Mouse (Mus musculus): Measurements from ENCODE around the gene Mab21l2. TPM values are rescaled to one million over a fixed set of nuclear protein-coding genes. Genes with fewer than 3 reads are reported as not detected.

The Mab21l2 gene
- total RNA-seq, 2 experiments from 2014 or later = not detected

DNA sequence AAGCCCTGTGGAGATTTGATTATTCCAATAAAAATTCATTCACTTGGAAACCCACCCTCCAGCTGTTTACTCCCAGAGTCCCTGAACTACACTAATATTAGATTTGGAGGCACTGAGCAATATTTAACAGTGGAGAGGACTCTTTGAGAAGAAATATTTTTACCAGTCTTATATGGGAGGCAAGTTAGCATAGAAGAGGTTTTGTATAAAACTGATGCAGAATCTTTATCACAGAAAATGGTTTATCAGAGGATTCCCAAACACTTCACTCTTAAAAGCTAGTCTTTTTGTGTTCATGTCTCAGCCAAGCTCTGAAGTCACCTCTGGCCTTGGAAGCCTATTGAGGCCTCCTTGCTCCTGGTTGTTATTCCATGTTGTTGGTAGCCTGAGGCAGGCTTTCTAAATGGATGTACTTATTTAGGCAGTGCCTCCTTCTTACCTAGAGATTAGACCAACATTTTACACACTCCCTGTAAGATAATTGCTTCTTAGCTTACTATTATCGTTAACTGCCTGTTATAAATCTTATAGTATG is 6.5 kb downstream of the Mab21l2 start:
- no peak for ATAC-seq (replicated peaks; ENCODE audit: low FRiP score, low TSS enrichment, poor library complexity, severe bottlenecking)

DNA sequence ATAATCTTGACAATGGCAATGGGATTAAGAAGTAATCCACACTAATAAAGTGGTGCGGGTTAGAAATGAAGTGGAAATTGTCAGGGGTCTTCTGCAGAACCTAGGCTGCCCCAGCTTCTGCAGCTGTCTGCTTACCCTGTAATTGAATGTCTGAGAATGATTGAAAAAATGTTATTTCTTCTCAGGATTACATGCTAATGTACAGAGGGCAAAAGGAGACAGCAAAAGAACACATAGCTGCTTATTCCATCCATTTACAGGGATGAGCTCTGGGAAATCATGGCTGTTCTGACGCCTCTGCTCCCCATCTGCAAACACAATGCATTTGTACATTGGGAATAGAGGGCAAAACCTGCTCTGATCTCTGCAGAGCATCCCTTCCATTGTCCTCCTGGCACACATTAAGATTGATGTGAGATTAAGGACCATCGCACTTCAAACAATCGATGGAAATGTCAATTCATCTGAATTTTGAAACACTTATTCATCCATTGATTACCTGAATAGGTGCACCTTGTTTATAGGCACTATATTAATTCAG is 7.3 kb downstream of the Mab21l2 start:
- ATAC-seq (replicated peaks; ENCODE audit: low FRiP score, low TSS enrichment, poor library complexity, severe bottlenecking) = no peak

- no peak for ATAC-seq (replicated peaks; ENCODE audit: low FRiP score, low TSS enrichment, poor library complexity, severe bottlenecking)
These were observed 8.8 kb downstream of the Mab21l2 start for GRCm38 (mm10) chr3:86539555-86540168.

DNA sequence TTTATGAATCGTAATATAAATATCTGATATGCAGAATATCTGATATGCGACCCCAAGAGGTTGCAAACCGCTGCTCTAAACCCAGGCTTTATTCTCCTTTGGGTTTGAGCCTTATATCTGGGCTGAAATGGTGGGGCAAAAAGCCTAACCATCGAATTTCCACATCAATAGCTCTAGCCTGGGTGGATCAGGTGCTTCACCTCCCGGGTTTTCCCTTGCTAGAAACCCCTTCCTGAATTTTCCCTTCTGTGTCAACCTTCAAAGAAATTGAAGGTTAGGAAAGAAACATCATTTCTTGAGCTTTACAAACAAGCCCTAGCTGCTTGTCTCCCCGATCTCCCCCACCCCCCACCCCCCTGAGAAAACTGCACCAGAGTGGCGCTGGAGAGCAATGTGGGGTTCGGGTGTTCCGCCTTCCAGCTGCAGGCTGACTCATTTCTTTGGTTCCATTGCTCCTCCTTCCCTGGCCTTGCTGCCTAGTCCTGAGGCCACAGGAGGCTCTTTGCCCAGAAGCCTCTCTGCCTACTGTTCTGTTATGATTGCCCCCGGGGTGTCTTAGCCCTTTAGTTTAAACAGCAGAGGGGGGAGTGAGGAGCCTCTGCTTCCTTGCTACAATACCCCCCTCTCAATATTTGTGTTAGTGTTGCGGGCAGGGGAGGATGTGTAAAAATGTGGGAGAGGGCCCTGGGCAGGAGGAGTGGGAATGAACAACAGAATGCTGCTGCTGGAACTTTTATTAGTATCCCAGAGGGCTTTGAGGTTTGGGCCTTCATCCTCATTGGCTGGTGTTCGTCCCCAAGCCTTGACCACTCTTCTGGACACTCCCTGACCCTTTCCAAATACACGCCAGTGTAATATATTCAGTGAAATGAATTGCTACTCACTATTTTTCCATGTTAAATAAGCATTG is 9.5 kb downstream of the Mab21l2 start:
- no peak for ATAC-seq (replicated peaks; ENCODE audit: low FRiP score, low TSS enrichment, poor library complexity, severe bottlenecking)

DNA sequence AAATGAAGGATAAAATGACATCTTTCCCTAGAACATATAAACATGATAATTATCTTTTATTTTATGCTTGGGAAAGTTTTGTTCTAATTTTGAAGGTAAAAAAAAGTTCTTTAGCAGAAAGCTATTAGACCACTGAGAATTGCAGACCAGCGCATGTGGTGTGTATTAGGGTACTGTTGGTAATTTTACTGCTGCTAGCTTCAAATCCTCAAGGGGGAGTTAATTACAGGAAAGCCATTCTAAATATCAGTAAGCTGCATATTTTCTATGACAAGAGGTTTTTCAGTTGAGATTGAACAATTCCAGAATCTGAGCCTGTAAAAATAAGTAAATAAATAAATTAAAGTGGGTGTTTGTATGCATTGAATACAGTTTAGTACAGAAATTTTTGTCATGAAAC is 11.7 kb downstream of the Mab21l2 start:
- no peak for ATAC-seq (replicated peaks; ENCODE audit: low FRiP score, low TSS enrichment, poor library complexity, severe bottlenecking)

DNA sequence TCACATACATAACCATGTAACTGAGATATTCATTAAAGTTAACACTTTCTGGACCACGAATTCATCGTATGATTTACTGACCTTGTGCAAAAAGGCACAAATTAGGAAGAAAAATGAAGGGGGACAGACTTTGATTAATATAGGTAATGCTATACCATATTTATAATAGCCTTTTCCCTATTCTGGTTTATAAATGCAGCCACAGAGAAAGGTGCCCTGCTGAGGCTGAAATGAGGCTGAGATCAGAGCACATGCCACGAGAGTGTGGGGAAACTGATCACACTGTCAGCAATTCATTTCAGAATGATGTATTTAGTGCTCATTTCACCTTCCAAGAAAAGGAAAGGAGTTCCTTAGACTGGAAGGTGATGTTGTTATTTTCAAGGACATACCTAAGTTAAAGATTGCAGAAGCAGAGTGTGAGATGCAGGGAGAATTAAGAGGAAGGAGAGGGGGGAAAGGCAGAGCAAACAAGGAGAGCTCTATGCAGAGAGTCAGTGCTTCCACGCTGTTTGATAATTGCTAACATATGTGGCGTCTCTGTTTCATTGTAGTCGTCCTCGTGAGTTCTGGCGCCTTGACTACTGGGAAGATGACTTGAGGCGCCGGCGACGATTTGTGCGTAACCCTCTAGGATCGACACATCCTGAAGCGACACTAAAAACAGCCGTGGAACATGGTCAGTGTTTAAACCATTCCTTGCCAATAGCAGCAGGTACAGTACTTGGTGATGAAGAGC is 16.7 kb downstream of the Mab21l2 start:
- ATAC-seq (replicated peaks; ENCODE audit: low FRiP score, low TSS enrichment, poor library complexity, severe bottlenecking) = no peak

DNA sequence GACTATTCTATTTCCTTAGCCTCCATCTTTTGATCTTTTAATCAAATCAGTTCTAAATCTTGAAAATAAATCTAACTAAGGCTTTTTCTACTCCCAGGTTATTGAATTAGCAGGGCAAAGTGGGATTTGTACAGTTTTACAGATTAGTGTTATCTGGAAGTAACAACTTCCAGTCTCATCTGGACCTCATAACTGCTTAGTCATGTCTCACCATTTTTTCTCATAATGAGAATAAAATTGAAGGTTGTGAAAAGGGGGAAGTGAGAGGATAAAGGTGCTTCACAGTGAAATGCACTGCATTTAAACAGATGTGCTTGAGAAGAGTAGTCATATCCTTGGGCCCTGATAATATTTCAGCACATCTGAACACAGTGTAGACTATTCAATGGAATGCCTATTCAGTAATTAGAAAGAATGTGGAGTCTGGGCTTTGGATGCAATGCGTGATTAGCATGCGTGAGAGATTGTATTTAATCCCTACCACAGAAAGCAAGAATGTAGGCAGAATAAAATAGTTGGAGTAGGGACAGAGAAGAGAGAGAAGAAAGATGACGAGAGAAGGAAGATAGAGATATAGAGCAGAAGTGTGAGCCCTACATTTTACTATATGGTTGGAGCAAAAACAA is 25.4 kb downstream of the Mab21l2 start:
- no peak for ATAC-seq (replicated peaks; ENCODE audit: low FRiP score, low TSS enrichment, poor library complexity, severe bottlenecking)

GRCm38 (mm10) chr3:86518506-86519109 is 29.8 kb downstream of the Mab21l2 start:
- no peak for ATAC-seq (replicated peaks; ENCODE audit: low FRiP score, low TSS enrichment, poor library complexity, severe bottlenecking)

- no peak for ATAC-seq (replicated peaks; ENCODE audit: low FRiP score, low TSS enrichment, poor library complexity, severe bottlenecking)
These were observed 47.8 kb downstream of the Mab21l2 start for GRCm38 (mm10) chr3:86500586-86500985.

Measured in megakaryocyte-erythroid progenitor cell, adult 5-6 weeks (primary cell).